Mouse (Mus musculus) layer of hippocampus, postnatal 14 days (tissue): ENCODE measurements at regions not wholly inside any gene's neighbourhood (a gene's known extent, or its start where the extent isn't known, plus 50 kb on each side); places are given as distances from the start of the nearest gene placed in this dataset.
A peak's percentile ranks its signal among the peaks of the same experiment; 100 is the strongest.

Experiments used
- DNase-seq, 2 experiments: peaks; one replicate each; pipeline ENCODE4 v3.0.0; 2021 to 2022; ENCODE audit warnings: low spot score in 2 of 2, mixed read lengths in 1 of 2

GRCm38 (mm10) chr15:51092936-51093335, 2791.8 kb upstream of the Gm7489 start:
- DNase-seq: no peak

GRCm38 (mm10) chr15:51103948-51104347, 2780.8 kb upstream of the Gm7489 start:
- DNase-seq: peak in 1 of 2 experiments; percentile 10

- no peak for DNase-seq
Measured at GRCm38 (mm10) chr15:51104362-51104761, 2780.3 kb upstream of the Gm7489 start.

- DNase-seq: no peak
Measured at GRCm38 (mm10) chr15:51104796-51105195, 2779.9 kb upstream of the Gm7489 start.

GRCm38 (mm10) chr15:51105359-51106008, 2779.2 kb upstream of the Gm7489 start:
- DNase-seq: no peak

GRCm38 (mm10) chr15:51110186-51110585, 2774.5 kb upstream of the Gm7489 start:
- DNase-seq: no peak

GRCm38 (mm10) chr15:51125896-51126295, 2758.8 kb upstream of the Gm7489 start:
- DNase-seq: no peak

- no peak for DNase-seq
Measured at GRCm38 (mm10) chr15:51131017-51131416, 2753.7 kb upstream of the Gm7489 start.

- DNase-seq: peak in 1 of 2 experiments; percentile 1
Measured at GRCm38 (mm10) chr15:51136121-51136520, 2748.6 kb upstream of the Gm7489 start.

GRCm38 (mm10) chr15:51139507-51139906, 2745.2 kb upstream of the Gm7489 start:
- no peak for DNase-seq

- no peak for DNase-seq
Measured at GRCm38 (mm10) chr15:51173976-51174620, 2710.6 kb upstream of the Gm7489 start.

GRCm38 (mm10) chr15:51176466-51176865, 2708.2 kb upstream of the Gm7489 start:
- DNase-seq: peak; percentile 20 to 54

GRCm38 (mm10) chr15:51189134-51189533, 2695.6 kb upstream of the Gm7489 start:
- no peak for DNase-seq

- no peak for DNase-seq
Measured at GRCm38 (mm10) chr15:51197466-51198158, 2687.1 kb upstream of the Gm7489 start.

- DNase-seq: no peak
Measured at GRCm38 (mm10) chr15:51203351-51203750, 2681.4 kb upstream of the Gm7489 start.

- DNase-seq: no peak
Measured at GRCm38 (mm10) chr15:51206050-51206449, 2678.7 kb upstream of the Gm7489 start.

GRCm38 (mm10) chr15:51206773-51207172, 2677.9 kb upstream of the Gm7489 start:
- DNase-seq: no peak

- DNase-seq: no peak
Measured at GRCm38 (mm10) chr15:51234873-51235272, 2649.8 kb upstream of the Gm7489 start.

GRCm38 (mm10) chr15:51244596-51244995, 2640.1 kb upstream of the Gm7489 start:
- no peak for DNase-seq

- DNase-seq: no peak
Measured at GRCm38 (mm10) chr15:51247259-51247658, 2637.4 kb upstream of the Gm7489 start.

- no peak for DNase-seq
Measured at GRCm38 (mm10) chr15:51248034-51248788, 2636.5 kb upstream of the Gm7489 start.

GRCm38 (mm10) chr15:51248789-51249040, 2636.0 kb upstream of the Gm7489 start:
- no peak for DNase-seq
